Mouse (Mus musculus): ENCODE measurements at regions not wholly inside any gene's neighbourhood (a gene's known extent, or its start where the extent isn't known, plus 50 kb on each side); places are given as distances from the start of the nearest gene placed in this dataset.
A peak's percentile ranks its signal among the peaks of the same experiment; 100 is the strongest.

DNA sequence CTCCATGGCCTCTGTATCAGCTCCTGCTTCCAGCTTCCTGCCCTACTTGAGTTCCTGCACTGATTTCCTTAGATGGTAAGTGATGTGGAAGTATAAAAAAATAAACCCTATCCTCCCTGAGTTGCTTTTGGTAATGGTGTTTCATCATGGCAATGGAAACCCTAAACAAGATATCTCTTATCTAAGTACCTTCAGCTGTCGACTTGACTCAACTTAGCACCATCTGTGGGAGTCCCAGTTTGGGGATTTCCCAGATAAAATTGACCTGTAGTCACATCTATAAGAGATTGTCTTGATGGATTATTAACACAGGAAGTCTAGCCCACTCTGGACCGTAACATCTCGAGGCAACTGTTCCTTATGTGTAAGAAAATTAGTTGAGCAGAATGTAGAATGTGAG is 570.2 kb upstream of the Gm10306 start:
- no peak for DNase-seq (ENCODE audit: low read depth)

DNA sequence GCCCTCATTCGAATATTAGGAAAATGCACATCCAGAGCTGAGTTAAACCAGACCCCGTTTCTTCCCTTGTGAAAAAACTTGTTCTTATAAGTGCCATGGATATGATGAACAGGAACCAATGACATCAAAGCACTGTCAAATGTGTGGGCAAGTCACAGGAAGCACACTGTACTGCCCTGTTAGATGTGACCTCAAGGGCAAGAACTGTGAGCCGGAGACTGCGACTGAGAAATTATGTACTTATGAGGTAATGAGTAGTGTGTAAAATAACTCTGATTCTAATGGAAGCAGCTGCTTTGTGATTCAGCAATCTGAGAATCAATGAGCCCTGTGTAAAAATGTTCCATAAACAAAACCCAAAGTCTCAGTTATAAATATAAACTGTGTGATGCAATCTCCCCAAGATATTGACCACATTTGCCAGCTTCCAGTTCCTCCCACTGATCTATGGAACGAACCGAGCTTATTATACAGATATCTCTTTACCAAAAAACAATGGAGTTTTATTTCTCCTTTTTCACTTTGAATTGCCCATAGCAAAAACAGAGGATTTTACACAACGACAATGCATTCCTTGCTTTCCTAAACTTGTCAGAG is 566.0 kb upstream of the Gm10306 start:
- DNase-seq (ENCODE audit: low read depth): no peak

DNA sequence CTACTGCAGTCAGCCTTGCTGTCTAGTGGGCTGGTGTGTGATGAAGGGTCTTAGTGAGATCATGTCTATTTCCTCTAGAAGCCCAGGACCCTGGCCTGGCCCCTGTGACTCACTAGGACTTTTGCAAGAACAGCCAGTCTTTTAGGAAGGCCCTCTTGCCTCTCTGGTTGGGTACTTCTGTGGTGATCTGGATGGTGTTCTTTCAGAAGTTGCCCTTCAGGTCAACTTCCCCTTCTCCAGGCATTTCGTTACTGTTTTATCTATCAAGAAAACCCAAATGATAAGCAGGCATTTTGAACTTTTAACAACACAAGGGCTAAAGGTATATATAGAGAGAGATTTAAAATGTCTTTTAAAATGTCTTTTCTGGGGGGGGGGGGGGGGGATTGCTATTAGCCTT is 550.5 kb upstream of the Gm10306 start:
- no peak for DNase-seq (ENCODE audit: low read depth)

DNA sequence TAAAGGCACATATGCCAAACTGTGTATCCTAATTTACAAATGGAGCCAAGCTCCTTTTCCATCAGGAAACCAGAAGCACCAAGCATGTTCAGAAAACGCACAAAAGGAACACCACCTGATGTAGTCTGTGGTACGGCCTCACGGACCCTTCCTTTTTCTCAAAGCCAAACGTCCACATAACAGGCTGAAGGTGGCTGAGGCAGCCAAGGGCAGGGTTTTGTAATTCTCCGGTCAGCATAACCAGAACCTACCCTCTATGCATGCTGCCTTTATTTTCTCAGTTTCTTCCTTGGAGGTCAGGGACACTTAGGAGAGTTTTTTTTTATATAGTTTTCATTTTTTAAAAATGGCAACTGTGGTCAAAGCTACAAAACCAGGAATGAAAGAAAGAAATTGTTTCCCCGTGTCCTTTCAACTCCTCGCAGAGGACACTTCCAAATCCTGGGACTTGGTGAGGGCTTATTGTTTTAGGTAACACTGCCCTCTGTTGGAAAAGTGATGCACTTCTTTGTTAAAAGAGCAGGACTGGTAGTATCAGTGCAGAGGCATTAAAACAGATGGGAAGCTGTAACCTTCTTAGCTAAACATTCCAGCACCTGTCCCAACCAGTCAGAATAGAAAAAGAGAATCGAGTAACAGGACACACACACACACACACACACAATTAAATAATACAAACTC is 549.1 kb upstream of the Gm10306 start:
- peak; percentile 23 for DNase-seq (ENCODE audit: low read depth)

DNA sequence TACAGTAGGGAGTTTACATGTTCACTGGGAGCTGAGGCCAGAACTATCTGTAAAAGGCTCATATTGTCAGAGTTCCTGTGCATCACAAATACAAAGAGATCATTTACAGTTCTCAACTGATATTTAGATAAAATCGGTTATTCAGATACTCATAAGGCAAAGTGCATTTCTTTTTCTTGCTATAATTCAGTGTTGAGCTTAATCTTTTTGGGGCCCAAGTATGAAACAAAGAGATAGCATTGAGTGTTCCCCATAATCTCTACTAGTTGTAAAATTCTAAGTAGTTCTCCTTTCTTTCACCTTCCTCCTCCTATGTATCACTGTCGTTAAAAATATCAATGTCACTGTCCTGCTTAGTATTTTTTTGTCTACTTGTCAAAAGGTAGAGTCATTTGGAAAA is 540.6 kb upstream of the Gm10306 start:
- no peak for DNase-seq (ENCODE audit: low read depth)

DNA sequence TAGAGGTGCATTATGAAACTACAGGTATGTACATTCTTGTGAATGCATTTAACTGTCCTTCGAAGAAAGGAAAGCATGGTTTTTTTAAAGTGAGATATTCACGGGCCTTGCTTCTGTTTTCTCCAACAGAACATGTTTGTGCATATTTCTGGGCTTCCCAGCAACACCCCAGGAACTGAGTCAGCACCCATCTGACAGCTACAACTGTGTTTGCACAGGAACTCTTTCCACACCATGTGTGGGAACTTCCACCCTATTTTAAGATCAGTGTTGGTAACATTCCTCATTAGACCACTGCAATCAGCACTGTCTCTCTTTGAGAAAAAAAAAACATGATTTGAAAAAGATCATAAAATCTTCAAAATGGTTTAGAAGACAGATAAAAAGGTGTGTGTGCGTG is 538.6 kb upstream of the Gm10306 start:
- peak; percentile 29 for DNase-seq (ENCODE audit: low read depth)

DNA sequence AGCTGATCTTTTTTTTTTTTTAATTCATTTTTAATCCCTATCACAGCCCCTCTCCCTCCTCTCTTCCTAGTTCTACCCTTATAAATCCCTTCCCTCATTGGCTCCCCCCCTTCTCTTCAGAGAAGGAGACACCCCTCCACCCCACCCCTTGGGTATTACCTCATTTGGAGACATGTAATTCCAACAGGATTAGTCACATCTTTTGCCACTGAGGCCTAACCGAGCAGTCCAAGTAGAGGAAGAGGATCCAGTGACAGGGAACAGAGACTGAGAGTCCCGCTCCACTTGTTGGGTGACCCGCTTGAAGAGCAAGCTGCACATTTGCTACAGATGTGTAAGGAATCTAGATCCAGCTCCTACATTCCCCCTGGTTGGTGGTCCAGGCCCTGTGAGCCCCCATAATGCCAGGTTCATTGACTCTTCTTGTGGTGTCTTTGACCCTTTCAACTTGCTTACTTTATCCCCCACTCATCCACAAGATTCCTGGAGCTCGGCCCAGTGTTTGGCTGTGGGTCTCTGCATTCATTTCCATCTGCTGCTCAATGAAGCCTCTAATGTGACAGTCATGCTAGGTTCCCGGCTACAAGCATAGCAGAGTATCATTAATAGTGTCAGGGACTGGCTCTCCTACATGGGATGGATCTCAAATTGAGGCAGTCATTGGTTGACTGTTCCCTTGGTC is 506.6 kb upstream of the Gm10306 start:
- no peak for DNase-seq (ENCODE audit: low read depth)

DNA sequence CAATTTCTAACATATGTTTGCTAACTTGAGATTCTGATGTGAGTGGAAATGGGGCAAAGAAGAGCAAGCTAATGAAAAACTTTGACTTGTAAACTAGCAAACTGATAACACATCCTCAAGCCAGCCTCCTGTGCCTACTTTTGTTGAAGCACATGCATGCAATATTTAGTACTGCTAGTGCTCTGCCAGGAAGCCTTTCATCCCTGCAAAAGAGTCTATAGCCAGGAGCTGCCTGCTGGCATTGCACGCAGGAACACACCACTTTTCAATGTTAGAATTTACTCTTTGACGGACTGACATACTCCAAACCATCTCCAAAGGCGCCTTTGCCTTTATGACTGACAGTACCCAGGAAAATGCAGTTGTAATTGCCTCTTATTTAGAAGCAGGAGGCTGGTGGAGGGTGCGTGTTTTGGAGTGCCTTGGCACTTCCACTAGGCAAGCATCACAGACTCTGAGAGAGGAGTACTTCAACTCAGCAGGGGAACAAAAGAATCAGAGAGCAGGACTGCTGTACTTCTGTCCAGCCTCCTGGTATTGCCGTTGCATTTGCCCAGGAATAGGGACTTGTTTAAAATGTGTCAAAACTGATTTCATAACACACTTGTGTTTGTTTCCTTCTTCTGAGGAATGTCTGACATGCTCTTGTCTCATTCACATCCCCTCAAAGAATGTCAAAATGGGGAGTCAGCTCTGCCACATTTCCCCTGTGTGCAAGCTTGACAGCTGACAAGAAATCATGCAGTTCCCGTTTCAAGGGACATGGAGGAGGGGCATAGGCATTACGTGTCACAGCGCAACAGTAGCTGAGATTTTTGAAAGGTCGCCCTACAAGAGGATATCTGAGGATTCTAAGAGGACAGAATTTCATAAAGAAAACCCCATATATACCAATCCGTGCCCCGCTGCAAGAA is 503.8 kb upstream of the Gm10306 start:
- no peak for DNase-seq (ENCODE audit: low read depth)

DNA sequence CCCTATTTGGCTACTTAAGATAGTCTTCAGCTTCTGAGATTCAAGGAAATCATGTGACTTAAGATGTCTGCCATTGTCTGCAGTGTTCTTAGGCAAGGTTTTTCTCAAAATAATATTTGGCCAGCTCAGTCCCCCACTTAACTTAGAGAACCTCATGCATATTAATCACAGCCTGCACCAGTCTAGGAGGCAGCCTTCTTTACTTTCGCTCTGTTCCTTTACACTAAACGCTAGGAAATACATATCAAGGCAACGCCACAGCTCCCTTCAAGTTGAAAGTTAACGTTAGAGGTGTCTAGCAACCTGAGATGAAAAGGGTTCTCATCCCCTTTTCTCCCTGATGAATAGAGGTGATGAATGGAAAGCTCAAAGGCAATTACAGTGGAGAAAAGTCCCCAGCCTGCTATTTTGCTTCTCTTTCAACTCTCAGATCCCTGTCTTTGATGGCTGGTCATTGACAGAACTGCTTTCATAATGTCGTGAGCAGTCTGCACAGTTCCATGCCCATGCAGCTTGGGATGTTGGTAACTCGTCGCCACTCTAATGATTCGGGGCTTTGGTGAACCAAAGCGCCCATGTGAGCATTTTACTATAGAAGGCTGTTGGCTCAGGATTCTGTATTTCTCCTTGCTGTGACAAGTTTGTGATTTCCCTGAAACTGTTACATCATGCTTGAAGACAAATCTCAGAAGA is 483.0 kb upstream of the Gm10306 start:
- DNase-seq (ENCODE audit: low read depth): no peak

DNA sequence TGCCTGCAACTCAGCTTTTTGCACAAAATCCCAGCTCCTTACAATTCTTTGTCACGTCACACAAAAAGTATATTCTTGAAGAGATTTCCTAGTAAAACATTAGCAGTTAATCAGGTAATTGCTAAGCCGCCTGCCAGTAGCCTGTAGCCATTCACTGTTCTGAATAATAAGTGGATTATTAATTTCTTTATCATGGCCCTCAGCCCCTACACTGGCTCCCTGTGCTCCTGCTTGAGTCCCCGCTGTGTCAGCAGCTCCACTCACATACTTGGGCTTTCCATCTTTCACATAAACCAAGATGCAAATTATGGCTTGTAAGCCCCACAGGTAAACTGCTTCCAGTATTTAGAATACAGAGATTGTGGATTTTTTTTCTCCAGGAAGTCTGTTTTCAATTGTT is 473.5 kb upstream of the Gm10306 start:
- DNase-seq (ENCODE audit: low read depth): no peak

DNA sequence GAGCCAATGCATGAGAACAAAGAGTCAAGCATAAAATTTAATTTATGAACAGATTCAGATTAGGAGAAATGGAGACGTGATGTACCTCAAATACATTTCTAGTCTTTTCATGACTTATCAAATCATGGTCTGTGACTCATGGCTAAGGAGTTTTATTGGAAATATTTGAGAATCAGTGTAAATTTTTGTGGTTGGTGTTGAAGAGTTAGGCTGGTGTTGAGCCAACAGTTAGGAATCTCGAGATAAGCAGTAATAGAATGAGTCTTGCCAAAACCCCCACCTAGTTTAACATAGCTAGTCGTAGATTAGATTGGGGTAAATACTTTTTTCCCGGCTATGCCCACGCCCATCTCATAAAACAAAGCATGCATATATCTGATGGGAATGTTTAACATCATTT is 462.0 kb upstream of the Gm10306 start:
- peak; percentile 30 for DNase-seq (ENCODE audit: low read depth)

DNA sequence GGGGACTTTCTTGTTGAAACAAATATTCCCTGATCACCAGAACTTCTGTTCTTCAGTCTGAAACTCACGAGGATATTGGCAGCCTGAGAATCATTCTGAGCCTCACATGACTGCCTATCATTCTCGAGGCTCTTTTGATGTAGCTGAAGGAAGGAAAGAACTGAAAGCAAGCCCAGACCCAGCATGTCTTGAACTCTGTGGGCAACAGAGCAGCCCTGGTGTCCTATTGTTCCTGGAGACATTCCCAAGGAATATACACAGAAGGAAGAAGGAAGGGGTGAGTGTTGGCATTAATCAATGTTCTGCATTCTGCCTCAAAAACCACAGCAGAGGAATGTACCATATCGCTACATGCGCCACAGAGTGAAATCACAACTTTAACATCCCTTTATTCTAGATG is 449.4 kb upstream of the Gm10306 start:
- no peak for DNase-seq (ENCODE audit: low read depth)

DNA sequence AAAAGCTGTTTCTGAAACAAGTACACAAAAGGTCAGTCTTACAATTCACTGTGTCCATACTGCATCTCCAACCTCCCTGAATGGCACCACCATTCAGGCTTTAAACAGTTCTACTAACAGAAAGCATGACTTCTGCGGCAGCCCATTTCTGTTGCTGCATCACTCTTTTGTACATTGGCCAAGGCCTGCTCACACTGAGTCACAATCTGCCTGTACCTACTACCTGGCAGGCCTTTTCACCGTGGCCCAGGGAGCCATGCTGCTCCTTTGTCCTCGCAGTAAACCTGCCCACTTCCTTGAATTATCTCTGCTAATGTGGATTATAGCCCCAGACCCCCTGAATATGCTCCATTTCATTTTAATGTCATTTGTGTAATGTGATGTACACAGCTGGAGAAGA is 439.5 kb upstream of the Gm10306 start:
- DNase-seq (ENCODE audit: low read depth): no peak

DNA sequence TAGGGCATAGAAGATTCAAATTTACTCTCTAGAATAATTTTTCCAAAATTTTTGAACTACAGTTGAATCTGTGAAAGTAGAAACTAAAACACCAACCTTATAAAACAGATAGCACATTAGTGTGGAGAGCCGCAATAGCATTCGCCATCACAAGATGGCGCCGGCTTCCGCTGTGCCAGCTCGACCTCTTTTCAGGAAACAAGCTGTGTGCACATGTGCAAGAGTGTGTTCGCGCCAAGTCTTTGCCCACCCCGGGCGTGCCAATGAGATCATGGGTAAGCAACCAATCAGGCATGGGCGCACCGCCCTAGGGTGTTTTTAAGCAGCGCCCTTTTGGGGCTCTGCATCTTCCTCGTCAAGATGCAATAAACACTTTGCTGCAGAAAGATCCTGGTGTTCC is 432.2 kb upstream of the Gm10306 start:
- DNase-seq (ENCODE audit: low read depth): no peak

DNA sequence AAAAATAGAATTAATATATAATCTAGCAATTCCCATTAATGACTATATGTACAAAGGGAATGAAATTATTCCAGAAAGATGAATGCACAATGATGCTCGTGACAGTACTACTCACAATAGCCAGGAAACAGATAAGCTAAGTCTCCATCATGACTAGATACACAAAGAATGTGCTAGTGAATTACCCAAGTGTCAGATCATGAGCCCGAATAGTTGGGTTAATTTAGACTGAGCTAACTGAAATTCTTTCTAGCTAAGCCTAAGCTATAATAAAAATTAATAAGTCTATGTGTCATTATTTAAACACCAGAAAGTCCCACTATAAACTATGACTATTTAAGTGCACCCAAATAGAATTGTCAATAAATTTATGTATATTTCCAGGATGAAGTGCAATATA is 418.4 kb upstream of the Gm10306 start:
- DNase-seq (ENCODE audit: low read depth): no peak

DNA sequence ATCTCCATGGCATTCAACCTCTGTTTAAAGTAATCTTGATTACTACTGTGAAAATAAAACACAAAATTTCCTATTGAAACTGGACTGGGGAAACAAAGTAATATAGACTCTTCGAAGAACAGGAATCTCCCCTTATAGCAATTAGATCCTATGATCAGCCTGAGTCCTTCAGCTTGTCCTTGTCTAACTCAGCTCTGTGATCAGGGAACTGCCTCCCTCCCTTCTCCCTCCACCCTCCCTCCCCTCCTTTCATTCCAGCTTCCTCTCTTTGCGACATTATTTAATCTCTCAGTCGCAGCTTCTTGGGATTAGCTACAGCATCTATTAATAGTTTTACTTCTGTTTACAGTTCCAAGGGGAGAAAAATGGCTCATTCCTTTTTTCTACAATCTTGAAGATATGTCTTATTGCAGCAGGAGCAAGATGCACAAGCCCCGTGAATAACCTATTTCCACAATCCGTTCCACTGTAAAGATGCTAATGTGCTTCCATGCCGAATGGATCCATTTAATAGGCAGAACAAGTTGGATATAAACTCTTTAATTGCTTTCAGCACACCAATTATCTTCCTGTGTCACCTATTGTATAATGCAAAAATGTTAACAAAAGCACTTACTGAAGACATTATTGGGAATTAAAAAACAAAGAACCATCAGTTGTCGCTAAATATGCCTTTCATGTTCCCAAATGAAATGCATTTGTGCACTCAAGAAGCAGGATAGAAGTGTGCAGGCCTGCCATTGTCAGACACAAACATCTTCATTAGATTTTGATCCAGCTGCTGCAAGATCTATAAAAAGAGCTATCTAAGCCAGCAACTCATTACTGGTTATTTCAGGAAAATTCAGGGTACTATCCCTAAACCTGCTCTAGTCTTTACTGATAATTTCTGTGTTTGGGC is 411.2 kb upstream of the Gm10306 start:
- DNase-seq (ENCODE audit: low read depth): no peak

DNA sequence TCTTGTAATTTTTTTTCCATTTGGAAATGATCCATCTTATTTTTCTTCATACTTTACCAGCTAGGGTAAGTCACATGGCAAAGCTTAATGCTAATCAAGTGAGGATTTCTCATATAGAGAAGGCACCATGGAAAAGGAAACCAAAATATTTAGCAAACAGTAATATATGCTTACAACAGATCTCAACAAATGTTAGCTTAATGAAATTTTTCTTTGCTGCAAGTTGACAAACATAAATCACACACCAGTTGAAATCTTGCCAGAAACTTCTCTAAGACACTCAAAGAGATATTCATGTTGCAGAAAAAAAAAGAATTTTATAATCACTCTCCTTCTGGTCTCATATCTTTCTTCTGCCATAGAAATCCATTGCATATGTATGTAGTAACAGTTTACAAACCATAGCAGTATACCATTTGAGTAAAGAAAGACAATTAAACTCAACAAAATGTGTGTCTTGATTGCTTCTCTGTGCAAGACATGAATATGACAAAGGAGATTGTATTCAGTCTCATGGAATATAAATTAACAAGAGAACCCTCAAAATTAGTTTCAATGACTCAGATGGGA is 408.3 kb upstream of the Gm10306 start:
- no peak for DNase-seq (ENCODE audit: low read depth)

DNA sequence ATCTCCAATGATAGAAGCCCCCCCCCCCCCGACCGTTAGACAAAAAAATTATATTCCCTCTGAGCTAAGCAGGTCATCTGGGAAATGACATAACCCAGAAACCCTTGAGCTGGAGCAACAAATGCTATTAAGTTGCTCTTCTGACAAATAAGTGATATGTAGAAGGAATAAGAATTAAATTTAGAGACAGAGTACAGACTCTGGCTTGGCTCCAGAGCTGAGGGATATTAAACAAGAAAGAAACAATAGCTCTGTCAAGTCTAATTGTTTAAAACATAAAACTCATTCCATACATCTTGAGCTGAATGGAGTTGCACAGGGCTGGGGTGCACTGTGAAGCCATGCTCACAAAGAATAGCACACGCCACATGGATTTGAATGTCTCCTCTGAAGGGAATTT is 407.3 kb upstream of the Gm10306 start:
- DNase-seq (ENCODE audit: low read depth): no peak

DNA sequence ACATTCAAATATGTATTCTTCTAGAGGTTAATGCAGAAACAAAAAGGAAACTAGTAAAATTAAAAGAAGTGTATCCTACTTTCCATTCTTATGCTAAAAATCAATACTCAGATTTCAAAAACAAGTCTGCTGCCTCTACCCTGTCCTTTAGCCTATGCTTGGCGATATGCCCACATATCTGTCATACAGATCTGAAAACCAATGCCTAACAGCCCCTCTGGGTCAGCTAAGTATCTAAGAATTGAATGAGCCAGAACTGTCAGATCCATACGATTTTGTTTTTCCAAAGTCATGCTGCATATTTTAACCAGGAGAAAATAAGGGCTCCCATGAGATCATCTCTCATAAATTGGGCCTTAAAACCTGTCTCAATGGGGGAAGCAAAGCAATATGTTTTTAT is 395.7 kb upstream of the Gm10306 start:
- DNase-seq (ENCODE audit: low read depth): no peak

DNA sequence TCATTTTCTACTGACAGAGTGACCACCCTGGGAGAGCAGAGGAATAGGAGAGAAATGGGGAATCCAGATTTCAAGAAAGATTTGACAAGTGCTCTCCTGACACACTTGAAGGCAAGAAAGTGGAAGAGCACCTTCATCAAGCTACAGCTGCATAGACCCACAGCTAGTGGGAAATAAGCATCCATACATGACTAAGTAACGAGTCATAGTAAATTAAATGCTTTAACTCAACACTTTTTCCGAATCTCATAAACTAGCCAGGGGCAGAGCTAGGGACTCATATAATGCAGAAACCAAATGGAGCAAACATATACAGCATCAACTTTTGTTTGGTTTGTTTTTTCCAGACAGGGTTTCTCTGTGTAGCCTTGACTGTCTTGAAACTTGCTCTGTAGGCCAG is 383.2 kb upstream of the Gm10306 start:
- DNase-seq (ENCODE audit: low read depth): no peak

DNA sequence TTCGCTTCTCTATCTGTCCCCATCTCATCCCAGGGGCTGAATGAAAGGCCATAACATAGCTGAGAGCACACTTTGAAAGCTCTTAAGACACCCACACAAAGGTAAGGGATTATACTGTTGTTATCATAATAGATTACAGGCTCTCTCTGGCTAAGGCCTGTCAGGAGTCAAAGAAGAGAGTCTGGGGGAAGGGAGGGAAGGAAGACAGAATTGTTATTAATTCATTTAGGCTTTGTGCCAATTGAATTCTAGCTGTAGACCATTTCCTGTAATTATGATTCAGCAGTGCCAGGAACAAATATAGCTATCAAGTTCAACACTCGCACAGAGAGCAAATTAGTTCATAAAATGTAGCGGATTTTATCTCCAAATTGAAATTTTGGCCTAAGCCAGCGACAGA is 369.3 kb upstream of the Gm10306 start:
- no peak for DNase-seq (ENCODE audit: low read depth)
